Mouse (Mus musculus) midbrain, embryonic 16.5 days (tissue): ENCODE results near the gene Zmynd15. TPM values are rescaled to one million over a fixed set of nuclear protein-coding genes. Genes with fewer than 3 reads are reported as not detected.

Experiments
- ATAC-seq: fragments of 200-750 bp; cut with Nextera tagmentation; 2 replicates; pipeline ENCODE4 v1.8.0; 2017; ENCODE audit warnings: moderate TSS enrichment
- H3K27ac ChIP-seq: fragments of 300-500 bp; sonication (generic); 2 replicates; pipeline ENCODE4 v1.5.1; 2014; ENCODE audit warnings: mild to moderate bottlenecking, low read length, mixed read lengths
- H3K27me3 ChIP-seq: fragments of 300-500 bp; sonication (generic); 2 replicates; pipeline ENCODE4 v1.6.1; 2014; ENCODE audit warnings: low read depth, low read length, mixed read lengths; ENCODE audit not compliant: control insufficient read depth, insufficient read depth
- H3K36me3 ChIP-seq: fragments of 300-500 bp; sonication (generic); 2 replicates; pipeline ENCODE4 v1.6.1; 2014; ENCODE audit warnings: mild to moderate bottlenecking, low read length, moderate library complexity, mixed read lengths; ENCODE audit not compliant: control insufficient read depth, insufficient read depth
- H3K4me1 ChIP-seq: fragments of 300-500 bp; sonication (generic); 2 replicates; pipeline ENCODE4 v1.6.1; 2014; ENCODE audit warnings: mild to moderate bottlenecking, low read length, mixed read lengths; ENCODE audit not compliant: control insufficient read depth, insufficient read depth
- H3K4me2 ChIP-seq: fragments of 300-500 bp; sonication (generic); 2 replicates; pipeline ENCODE4 v1.6.1; 2014; ENCODE audit warnings: mild to moderate bottlenecking, low read length, mixed read lengths
- H3K4me3 ChIP-seq: fragments of 300-500 bp; sonication (generic); 2 replicates; pipeline ENCODE4 v1.5.1; 2014; ENCODE audit warnings: low read depth, mild to moderate bottlenecking, low read length, moderate library complexity, mixed read lengths
- H3K9ac ChIP-seq: fragments of 300-500 bp; sonication (generic); 2 replicates; pipeline ENCODE4 v1.6.1; 2014; ENCODE audit warnings: low read depth, low read length, mixed read lengths
- H3K9me3 ChIP-seq: fragments of 300-500 bp; sonication (generic); replicated peaks from 2 replicates; pipeline ENCODE4 v1.6.1; 2014; ENCODE audit warnings: mild to moderate bottlenecking, low read length, mixed read lengths; ENCODE audit not compliant: control insufficient read depth, poor library complexity, severe bottlenecking
- WGBS: fragments of 180-500 bp; shearing (Covaris S2); extraction: QIAGEN DNeasy Blood & Tissue Kit; methylation state at CpG from one replicate; pipeline ENCODE4 v1.1.7; 2014; 5-methylcytosine and 5-hydroxymethylcytosine counted together
- polyA plus RNA-seq: library from polyadenylated mRNA; unstranded; fragments of >200 nt; fragmentation: Nextera tagmentation; extraction: Ambion mirVana; gene quantifications from 2 replicates; pipeline ENCODE4 v1.2.1, GENCODE M21; 2015

Gene Zmynd15
- polyA plus RNA-seq, 1 experiment from 2014 or later, result 0.49 TPM

DNA sequence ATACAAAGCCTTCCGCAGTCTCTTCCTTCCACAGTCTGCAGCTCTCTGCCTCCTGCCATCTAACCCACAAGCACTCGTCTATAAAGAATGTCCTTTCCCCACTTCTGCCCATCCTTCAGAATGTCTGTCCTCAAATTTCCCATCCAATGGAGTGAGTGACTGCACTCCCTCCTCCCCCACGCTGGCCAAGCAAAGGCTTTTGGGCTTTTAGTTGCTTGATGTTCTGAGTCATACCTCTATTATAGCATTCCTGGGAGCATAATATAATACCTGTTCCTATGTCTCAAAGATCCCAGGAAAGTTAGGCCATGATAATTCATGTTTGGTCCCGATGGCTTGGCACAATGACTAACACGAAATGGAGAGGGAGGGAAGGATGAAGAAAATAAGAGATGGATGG, 27.7 kb upstream of the Zmynd15 start:
- no peaks in the 10 kb centered on the region for H3K27me3 ChIP-seq
- peak overlapping the region; percentile 73 for H3K4me3 ChIP-seq
- 24% methylated on average over 5 of the region's 5 CpGs for WGBS
- H3K9me3 ChIP-seq, result no peaks in the 10 kb centered on the region
- peak overlapping the region; percentile 91 for H3K27ac ChIP-seq
- peaks cover 7% of the 10 kb centered on the region for H3K36me3 ChIP-seq
- H3K4me2 ChIP-seq, result peak overlapping the region; percentile 78
- peaks cover 30% of the 10 kb centered on the region for H3K4me1 ChIP-seq
- H3K9ac ChIP-seq, result 0 out of 2 replicates have a peak overlapping the region, but pooled peaks have one; percentile 48
- no peak for ATAC-seq

- WGBS, result under 1% methylated on average over 74 of the region's 75 CpGs
- H3K4me2 ChIP-seq, result peak within 1 kb of the TSS; percentile 78
These were observed 27.0 kb upstream of the Zmynd15 start, which contains the start of gene Arrb2 for GRCm38 (mm10) chr11:70432048-70432894. Arrb2 (plus strand) TSS chr11:70432635.

GRCm38 (mm10) chr11:70432895-70433568, 26.2 kb upstream of the Zmynd15 start:
- H3K36me3 ChIP-seq, result peaks cover 13% of the 10 kb centered on the region
- no peaks in the 10 kb centered on the region for H3K9me3 ChIP-seq
- peaks cover 30% of the 10 kb centered on the region for H3K4me1 ChIP-seq
- no peaks in the 10 kb centered on the region for H3K27me3 ChIP-seq
- peak overlapping the region; percentile 94 for H3K9ac ChIP-seq
- peak overlapping the region; percentile 91 for H3K27ac ChIP-seq
- peak; percentile 44 for ATAC-seq
- peak overlapping the region; percentile 78 for H3K4me2 ChIP-seq
- peak overlapping the region; percentile 73 for H3K4me3 ChIP-seq
- WGBS, result 5% methylated on average over 15 of the region's 15 CpGs

More at GRCm38 (mm10) chr11:70432048-70432894, 27.0 kb upstream of the Zmynd15 start, which contains the start of gene Arrb2:
- peak; percentile 97 for ATAC-seq
- Histone ChIP-seq H3K27me3 (no peaks in the 10 kb centered on the region), H3K9me3 (no peaks in the 10 kb centered on the region), H3K4me1 (peaks cover 30% of the 10 kb centered on the region), H3K4me3 (peak within 1 kb of the TSS; percentile 73), H3K9ac (peak within 1 kb of the TSS; percentile 94), H3K27ac (peak within 1 kb of the TSS; percentile 91), H3K36me3 (peaks cover 10% of the 10 kb centered on the region)

- Histone ChIP-seq H3K9me3 (no peaks in the 10 kb centered on the region), H3K27me3 (no peaks in the 10 kb centered on the region), H3K36me3 (peaks cover 18% of the 10 kb centered on the region), H3K27ac (no peak overlapping the region; the same call in 1 of the 2 replicates), H3K9ac (peak overlapping the region; percentile 94), H3K4me1 (peaks cover 30% of the 10 kb centered on the region), H3K4me2 (peak overlapping the region; percentile 78), H3K4me3 (peak overlapping the region; percentile 73)
- no peak for ATAC-seq
- 54% methylated on average over 1 of the region's 1 CpGs for WGBS
These were observed 25.7 kb upstream of the Zmynd15 start for GRCm38 (mm10) chr11:70433569-70433943.

- ATAC-seq, result no peak
- H3K4me1 ChIP-seq, result peaks cover 30% of the 10 kb centered on the region
- H3K4me3 ChIP-seq, result no peak overlapping the region
- H3K4me2 ChIP-seq, result peak overlapping the region; percentile 78
- no peaks in the 10 kb centered on the region for H3K9me3 ChIP-seq
- no peaks in the 10 kb centered on the region for H3K27me3 ChIP-seq
- no peak overlapping the region for H3K27ac ChIP-seq
- peaks cover 22% of the 10 kb centered on the region for H3K36me3 ChIP-seq
- 96% methylated on average over 3 of the region's 3 CpGs for WGBS
- no peak overlapping the region; the same call in 1 of the 2 replicates for H3K9ac ChIP-seq
These were observed 25.3 kb upstream of the Zmynd15 start for GRCm38 (mm10) chr11:70433951-70434350.

DNA sequence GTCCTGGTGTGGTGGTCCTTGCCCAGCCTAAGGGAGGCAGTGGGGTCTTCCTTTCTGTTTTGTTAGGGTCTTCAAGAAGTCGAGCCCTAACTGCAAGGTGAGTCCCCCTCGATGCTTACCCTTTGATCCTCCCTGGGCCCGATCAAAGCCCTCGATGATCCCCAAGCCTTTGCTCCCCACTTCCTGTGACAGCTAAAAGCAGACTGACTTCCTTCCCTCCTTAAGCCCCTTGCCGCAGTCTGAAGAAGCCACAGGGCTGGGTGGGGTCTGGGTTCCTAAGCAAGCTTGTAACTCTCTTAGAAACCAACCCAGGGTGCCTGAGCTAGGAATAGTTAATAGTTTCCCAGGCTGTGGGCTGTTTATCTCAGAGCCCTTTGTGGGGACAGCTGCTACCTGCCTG, 23.8 kb upstream of the Zmynd15 start:
- no peaks in the 10 kb centered on the region for H3K9me3 ChIP-seq
- ATAC-seq, result no peak
- no peak overlapping the region for H3K27ac ChIP-seq
- no peak overlapping the region for H3K4me2 ChIP-seq
- no peaks in the 10 kb centered on the region for H3K27me3 ChIP-seq
- no peak overlapping the region for H3K9ac ChIP-seq
- H3K4me1 ChIP-seq, result peaks cover 30% of the 10 kb centered on the region
- no peak overlapping the region for H3K4me3 ChIP-seq
- WGBS, result 77% methylated on average over 5 of the region's 5 CpGs
- H3K36me3 ChIP-seq, result peaks cover 35% of the 10 kb centered on the region

DNA sequence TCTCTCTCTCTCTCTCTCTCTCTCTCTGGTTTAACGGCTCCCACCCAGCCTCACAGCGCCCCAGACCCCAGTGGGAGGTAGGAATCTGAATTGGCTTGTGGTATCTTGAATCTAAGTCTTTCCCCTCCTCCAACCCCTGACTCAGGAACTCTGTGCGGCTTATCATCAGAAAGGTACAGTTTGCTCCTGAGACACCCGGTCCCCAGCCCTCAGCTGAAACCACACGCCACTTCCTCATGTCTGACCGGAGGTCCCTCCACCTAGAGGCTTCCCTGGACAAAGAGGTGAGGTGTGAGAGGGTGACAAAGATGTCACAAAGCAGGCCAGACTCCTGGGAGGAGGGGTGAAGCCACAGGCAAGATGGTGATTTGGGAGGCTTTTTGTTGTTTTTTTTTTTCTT, 21.8 kb upstream of the Zmynd15 start:
- Histone ChIP-seq H3K4me3 (no peak overlapping the region), H3K9me3 (no peaks in the 10 kb centered on the region), H3K9ac (no peak overlapping the region), H3K4me1 (peaks cover 21% of the 10 kb centered on the region), H3K4me2 (no peak overlapping the region), H3K36me3 (peaks cover 43% of the 10 kb centered on the region), H3K27me3 (no peaks in the 10 kb centered on the region), H3K27ac (no peak overlapping the region)
- no peak for ATAC-seq
- WGBS, result 92% methylated on average over 6 of the region's 6 CpGs

GRCm38 (mm10) chr11:70438728-70439374, 20.4 kb upstream of the Zmynd15 start:
- peaks cover 43% of the 10 kb centered on the region for H3K36me3 ChIP-seq
- no peaks in the 10 kb centered on the region for H3K27me3 ChIP-seq
- WGBS, result 95% methylated on average over 7 of the region's 7 CpGs
- H3K4me2 ChIP-seq, result no peak overlapping the region
- H3K9me3 ChIP-seq, result no peaks in the 10 kb centered on the region
- no peak overlapping the region for H3K4me3 ChIP-seq
- no peak overlapping the region for H3K9ac ChIP-seq
- no peak overlapping the region for H3K27ac ChIP-seq
- H3K4me1 ChIP-seq, result peaks cover 13% of the 10 kb centered on the region
- ATAC-seq, result no peak
